Mouse (Mus musculus): Measurements from ENCODE around the gene Cox4i2. TPM values are rescaled to one million over a fixed set of nuclear protein-coding genes. Genes with fewer than 3 reads are reported as not detected.
A peak's percentile ranks its signal among the peaks of the same experiment; 100 is the strongest.

The Cox4i2 gene
- total RNA-seq, 1 experiment from 2014 or later = 3.7 TPM

- no peak for ATAC-seq (replicated peaks; ENCODE audit: low read depth, poor library complexity, severe bottlenecking)
Observed at GRCm38 (mm10) chr2:152733201-152733600, 20.8 kb upstream of the Cox4i2 start.

DNA sequence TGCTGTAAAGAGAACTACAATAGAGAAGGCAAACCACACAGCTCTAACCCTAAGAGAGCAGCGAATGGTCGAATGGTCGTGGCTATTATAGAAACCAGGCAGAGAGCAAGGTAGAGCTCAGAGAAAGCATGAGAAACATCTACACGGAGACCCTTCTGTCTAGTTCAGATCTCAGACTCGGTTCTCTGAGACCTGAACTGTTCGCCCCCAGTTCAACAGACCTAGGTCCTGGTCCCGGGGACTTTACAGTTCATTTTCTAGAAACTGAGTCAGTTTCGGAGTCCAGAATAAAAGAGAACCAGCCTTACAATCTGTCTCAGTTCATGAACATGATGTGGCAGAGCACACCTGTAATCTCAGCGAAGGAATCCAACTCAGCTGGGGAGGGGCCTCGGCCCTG is 19.5 kb upstream of the Cox4i2 start:
- no peak for ATAC-seq (replicated peaks; ENCODE audit: low read depth, poor library complexity, severe bottlenecking)

DNA sequence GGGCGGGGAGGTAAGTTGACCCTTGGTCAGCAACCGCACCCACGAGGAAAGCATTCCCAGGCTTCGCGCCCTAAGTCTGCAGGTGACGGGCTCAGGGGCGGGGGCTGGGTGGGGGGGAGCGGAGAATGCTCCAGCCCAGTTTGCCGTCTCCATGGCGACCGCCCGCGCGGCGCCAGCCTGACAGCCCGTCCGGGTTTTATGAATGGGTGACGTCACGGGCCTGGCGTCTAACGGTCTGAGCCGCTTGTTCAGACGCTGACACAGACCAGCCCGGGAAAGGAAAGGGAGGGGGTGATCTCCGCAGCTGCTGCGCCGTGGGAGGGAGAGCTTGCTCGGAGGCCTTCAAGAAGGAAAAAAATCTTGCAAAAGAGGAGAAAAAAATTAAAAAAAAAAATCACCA is 19.0 kb upstream of the Cox4i2 start:
- peak; percentile 58 for ATAC-seq (replicated peaks; ENCODE audit: low read depth, poor library complexity, severe bottlenecking)

DNA sequence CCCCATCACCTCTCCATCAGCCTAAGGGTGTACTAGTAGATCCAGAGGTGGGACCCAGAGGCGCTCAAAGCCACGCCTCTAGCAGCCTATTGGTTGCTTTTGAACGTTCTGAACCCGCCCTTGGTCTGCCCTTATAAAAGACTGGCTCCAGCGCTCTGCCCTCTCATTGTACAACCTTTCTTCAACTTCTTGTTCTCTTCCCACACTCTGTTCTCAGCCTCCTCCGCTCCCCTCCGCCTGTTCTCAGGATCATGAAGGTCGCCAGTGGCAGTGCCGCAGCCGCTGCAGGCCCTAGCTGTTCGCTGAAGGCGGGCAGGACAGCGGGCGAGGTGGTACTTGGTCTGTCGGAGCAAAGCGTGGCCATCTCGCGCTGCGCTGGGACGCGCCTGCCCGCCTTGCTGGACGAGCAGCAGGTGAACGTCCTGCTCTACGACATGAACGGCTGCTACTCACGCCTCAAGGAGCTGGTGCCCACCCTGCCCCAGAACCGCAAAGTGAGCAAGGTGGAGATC is 17.8 kb upstream of the Cox4i2 start, which contains the start of gene Id1:
Gene Id1, plus strand, starts transcription at position 162 of the 512 bp plus-strand sequence.
- peak; percentile 58 for ATAC-seq (replicated peaks; ENCODE audit: low read depth, poor library complexity, severe bottlenecking)

- no peak for ATAC-seq (replicated peaks; ENCODE audit: low read depth, poor library complexity, severe bottlenecking)
Observed at GRCm38 (mm10) chr2:152736748-152737147, 17.2 kb upstream of the Cox4i2 start.

DNA sequence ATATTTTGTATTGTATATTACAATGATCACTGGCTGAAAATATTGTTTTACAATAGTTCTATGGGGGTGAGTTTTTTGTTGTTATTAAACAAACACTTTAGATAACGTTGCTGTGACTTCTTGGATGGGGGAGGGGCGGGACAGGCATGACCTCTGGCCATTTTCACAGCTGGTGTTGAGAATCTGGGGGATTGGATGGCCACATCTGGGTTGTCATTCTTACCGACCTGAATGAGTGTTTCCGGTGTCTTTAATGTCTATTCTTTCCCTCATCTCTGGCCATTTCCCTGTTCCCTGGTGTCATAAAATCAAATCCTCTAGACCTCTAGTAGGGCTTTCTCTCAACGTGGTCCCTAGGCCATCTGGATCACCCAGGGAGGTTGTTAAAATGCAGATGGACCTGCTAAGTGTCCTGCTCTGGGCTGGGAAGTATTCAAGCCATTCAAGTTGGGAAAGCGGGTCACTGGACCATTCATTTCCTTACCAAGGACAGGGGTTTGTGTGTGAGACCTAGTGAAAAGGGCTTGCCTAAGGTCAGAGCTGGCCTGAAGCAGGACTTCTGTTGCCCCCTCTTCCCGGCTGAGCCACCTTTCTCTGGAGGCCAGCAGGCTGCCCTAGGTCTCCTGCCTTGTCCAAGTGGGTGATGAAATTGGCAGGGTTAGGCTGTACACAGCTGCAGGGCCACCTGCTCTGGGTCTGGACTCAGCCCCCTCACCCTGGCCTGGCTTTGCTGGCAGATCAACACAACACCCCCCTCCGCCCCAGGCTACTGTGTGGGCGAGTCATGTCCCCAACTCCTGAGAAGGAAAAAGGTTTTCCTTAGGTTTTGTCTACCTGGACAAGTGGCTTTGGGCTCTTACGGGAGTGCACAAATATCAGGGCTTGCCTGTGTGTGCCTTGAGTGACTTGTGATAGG is 16.4 kb upstream of the Cox4i2 start:
- ATAC-seq (replicated peaks; ENCODE audit: low read depth, poor library complexity, severe bottlenecking) = no peak

- no peak for ATAC-seq (replicated peaks; ENCODE audit: low read depth, poor library complexity, severe bottlenecking)
Observed at GRCm38 (mm10) chr2:152738341-152738740, 15.6 kb upstream of the Cox4i2 start.

- ATAC-seq (replicated peaks; ENCODE audit: low read depth, poor library complexity, severe bottlenecking) = 0 out of 2 replicates have a peak, but pooled peaks have one; percentile 6
Observed at GRCm38 (mm10) chr2:152739031-152739841, 14.7 kb upstream of the Cox4i2 start.

DNA sequence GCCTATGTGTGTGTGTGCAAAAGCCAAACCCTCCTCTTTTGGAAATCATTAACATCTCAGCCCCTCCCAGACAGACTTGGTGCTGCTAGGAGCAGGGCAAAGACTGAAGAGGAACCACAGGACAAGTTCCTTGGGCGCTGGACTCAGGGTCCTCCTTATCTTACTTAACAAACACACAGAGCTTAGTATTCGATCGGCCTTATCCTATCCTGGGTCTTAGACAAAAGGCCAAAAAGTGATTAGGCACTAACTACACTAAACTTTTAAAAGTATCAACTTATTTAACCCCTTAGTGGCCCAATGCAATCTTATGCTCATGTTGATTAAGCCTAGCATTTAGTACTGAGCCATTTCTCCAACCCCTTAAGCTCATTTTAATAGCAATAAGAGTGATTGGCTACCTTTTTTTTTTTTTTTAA is 14.1 kb upstream of the Cox4i2 start:
- ATAC-seq (replicated peaks; ENCODE audit: low read depth, poor library complexity, severe bottlenecking) = peak; percentile 8; the same call in 1 of the 2 replicates

- no peak for ATAC-seq (replicated peaks; ENCODE audit: low read depth, poor library complexity, severe bottlenecking)
Observed at GRCm38 (mm10) chr2:152740490-152740889, 13.5 kb upstream of the Cox4i2 start.

DNA sequence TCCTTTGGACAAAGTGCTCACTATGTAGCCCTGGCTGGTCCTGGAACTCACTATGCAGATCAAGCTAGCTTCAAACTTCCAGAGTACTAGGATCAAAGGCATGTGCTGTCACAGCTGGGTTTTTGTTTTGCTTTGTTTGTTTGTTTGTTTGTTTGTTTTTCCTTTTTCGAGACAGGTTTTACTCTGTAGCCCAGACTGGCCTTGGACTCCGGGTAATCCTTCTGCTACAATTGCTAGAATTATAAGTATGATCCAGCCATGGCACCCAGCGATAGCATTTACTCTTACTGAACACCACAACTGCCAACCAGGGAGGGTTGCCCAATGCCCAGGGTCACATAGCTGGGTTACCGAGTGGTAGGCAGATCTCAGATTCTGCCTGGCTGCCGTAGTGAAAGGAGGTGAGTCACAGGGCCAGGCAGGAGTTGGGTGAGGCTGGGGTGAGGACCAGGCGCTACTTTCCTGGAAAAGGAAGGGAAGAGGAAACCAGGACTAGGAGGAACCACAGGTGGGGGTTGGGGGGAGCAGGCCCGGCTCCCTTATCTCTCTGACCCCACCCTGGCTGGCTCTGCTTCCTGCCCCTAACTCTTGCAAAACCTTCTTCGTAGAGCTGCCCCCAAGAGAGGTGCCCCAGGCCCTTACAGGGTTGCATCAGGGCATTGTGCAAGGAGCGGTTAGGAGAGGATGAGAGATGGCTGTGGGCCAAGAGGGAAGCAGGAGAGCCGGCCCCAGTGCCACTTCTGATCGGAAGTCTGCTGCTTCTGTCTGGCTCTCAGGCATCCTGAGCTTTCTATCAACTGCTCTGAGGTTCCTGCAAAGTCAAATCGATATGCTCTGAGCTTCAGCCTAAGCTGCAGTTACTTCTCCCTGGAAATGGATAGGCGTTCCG is 12.6 kb upstream of the Cox4i2 start:
- ATAC-seq (replicated peaks; ENCODE audit: low read depth, poor library complexity, severe bottlenecking) = peak; percentile 73

- peak; percentile 27 for ATAC-seq (replicated peaks; ENCODE audit: low read depth, poor library complexity, severe bottlenecking)
Observed at GRCm38 (mm10) chr2:152742435-152742834, 11.5 kb upstream of the Cox4i2 start.

DNA sequence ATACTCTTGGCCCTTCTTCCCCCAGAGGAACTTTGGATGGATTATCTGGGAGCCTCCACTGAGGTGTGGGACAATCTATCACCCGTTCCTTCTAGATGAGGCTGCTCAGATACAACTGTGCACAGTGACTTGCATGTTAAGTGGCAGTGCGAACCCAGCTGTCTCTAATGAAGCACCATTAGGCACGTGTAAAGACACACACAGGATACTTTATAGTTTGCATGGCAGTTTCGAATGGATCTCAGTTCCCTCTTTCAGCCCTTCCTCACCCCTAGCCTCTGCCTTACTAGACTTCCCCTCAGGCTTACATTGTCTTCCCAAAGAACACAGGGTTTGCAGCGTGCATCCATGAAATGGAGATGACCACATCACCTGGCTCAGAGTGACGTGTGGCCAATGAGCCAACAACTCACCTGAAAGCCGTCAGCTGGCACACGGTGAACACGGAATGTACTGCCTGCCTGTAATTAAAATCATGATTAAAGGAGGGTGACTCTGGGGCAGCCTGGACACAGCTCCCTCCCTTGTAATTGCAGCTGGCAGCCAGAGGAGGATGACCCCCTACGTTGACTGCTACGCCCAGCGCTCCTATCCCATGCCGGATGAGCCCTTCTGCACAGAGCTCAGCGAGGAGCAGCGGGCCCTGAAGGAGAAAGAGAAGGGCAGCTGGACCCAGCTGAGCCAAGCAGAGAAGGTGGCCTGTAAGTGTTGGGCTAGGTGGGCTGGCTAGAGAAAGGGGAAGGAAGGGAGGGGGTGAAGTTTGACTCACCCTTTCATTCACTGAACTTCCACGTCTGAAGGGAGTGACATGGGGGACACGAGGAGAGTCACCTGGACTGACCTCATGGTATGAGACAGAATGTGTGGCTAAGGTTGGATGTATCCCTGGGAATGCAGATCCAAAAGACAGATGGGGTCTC is 2.8 kb downstream of the Cox4i2 start:
- ATAC-seq (replicated peaks; ENCODE audit: low read depth, poor library complexity, severe bottlenecking) = peak; percentile 42

- no peak for ATAC-seq (replicated peaks; ENCODE audit: low read depth, poor library complexity, severe bottlenecking)
Observed at GRCm38 (mm10) chr2:152757478-152757877, 3.5 kb downstream of the Cox4i2 start.

GRCm38 (mm10) chr2:152758351-152758750 is 4.4 kb downstream of the Cox4i2 start:
- no peak for ATAC-seq (replicated peaks; ENCODE audit: low read depth, poor library complexity, severe bottlenecking)

- no peak for ATAC-seq (replicated peaks; ENCODE audit: low read depth, poor library complexity, severe bottlenecking)
Observed at GRCm38 (mm10) chr2:152763310-152763709, 9.3 kb downstream of the Cox4i2 start.

DNA sequence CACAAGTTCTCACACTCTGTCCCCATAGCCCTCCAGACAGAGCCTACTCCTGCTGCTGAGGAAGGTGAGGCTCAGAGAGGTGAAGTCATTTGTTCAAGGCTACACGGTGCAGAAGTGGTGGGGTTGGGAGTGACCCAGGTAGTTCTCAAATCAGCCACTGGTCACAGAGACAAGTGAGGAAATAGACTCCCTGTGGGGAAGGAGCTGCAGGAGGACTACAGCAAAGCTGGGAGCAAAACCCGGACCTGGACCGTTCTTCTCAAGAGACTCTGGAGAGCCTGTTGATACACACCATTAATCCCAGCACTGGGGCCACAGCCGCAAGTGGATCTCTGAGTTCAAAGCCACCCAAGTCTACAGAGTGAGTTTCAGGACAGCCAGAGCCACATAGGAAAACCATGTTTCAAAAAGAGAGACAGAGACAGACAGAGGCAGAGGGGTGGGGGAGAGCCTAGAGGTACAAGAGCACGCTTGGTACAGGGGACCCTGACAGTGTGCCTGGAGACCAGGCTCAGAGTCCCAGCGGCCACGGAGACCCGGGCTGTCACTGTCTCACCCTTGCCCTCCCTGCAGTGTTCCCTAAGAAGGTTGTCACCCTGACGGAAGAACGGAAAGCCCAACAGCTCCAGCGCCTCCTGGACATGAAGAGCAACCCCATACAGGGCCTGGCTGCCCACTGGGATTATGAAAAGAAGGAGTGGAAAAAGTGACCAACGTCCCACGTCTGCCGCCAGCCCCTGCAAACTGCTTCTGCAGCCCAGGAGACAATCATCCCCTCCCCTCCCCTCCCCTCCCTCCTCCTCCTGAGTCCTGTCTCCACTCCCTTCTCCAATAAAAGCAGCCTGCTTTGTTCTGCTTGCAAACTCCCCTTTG is 10.4 kb downstream of the Cox4i2 start:
- ATAC-seq (replicated peaks; ENCODE audit: low read depth, poor library complexity, severe bottlenecking) = no peak

Data from common myeloid progenitor, adult 5-6 weeks (primary cell).